Mouse (Mus musculus) macrophage (primary cell): ENCODE results near the gene Gm9044. TPM values are rescaled to one million over a fixed set of nuclear protein-coding genes. Genes with fewer than 3 reads are reported as not detected.
"Not testable (repeated sequence)": the region's sequence is repeated elsewhere in the genome, so short reads cannot be mapped to it uniquely, and the experiment has no call there.

ENCODE experiments used
- H3K27ac ChIP-seq: fragments of 350-480 bp; formaldehyde crosslinking; 2 replicates; pipeline ENCODE4 v1.9.0; 2021
- H3K36me3 ChIP-seq: fragments of 350-480 bp; formaldehyde crosslinking; 2 replicates; pipeline ENCODE4 v1.9.0; 2021; ENCODE audit errors: inconsistent target
- H3K4me3 ChIP-seq: fragments of 350-480 bp; formaldehyde crosslinking; 2 replicates; pipeline ENCODE4 v1.9.0; 2021; ENCODE audit errors: inconsistent target
- H3K79me2 ChIP-seq: fragments of 350-480 bp; formaldehyde crosslinking; 2 replicates; pipeline ENCODE4 v1.9.0; 2021; ENCODE audit errors: inconsistent target
- WGBS: methylation state at CpG from one replicate; pipeline ENCODE4 v1.1.7; 2026; ENCODE audit warnings: inconsistent platforms; ENCODE audit not compliant: missing documents; 5-methylcytosine and 5-hydroxymethylcytosine counted together
- polyA plus RNA-seq: library from polyadenylated mRNA; stranded (reverse); fragments of 250-400 nt; gene quantifications from 3 replicates; pipeline ENCODE4 v1.2.4, GENCODE M21; 2018; ENCODE audit warnings: inconsistent platforms
- total RNA-seq, 78 experiments: library from RNA; depleted of rRNA; stranded (reverse); fragments of 250-400 nt; gene quantifications; 1 replicate in 9 of 78; 2 replicates in 24 of 78; 3 replicates in 43 of 78; 4 replicates in 2 of 78; pipeline ENCODE4 v1.2.4; 2018; ENCODE audit warnings: inconsistent platforms in 56 of 78

Gm9044 gene
- not detected for total RNA-seq (2018; cell fraction: chromatin; rRNA removed)
- not detected for total RNA-seq (2018; cell fraction: cytosol; rRNA removed)
- total RNA-seq (2018; cell fraction: nucleus; rRNA removed) = not detected
- not detected in 3 replicates for polyA plus RNA-seq

- not testable (repeated sequence) for H3K4me3 ChIP-seq, H3K79me2 ChIP-seq, H3K36me3 ChIP-seq, H3K27ac ChIP-seq
- no CpG with 5 or more reads among the region's 14 CpGs for WGBS
Measured at GRCm38 (mm10) chr10:118332308-118332707, at the start of gene Gm9044. Gene Gm9044, minus strand, starts transcription at chr10:118332408.

GRCm38 (mm10) chr10:118370443-118370842, 38.2 kb upstream of the Gm9044 start:
- under 1% methylated on average over 10 of the region's 10 CpGs for WGBS
- H3K79me2 ChIP-seq = no peaks in the 10 kb centered on the region
- H3K36me3 ChIP-seq = no peaks in the 10 kb centered on the region
- H3K27ac ChIP-seq = no peak overlapping the region
- H3K4me3 ChIP-seq = no peak overlapping the region

DNA sequence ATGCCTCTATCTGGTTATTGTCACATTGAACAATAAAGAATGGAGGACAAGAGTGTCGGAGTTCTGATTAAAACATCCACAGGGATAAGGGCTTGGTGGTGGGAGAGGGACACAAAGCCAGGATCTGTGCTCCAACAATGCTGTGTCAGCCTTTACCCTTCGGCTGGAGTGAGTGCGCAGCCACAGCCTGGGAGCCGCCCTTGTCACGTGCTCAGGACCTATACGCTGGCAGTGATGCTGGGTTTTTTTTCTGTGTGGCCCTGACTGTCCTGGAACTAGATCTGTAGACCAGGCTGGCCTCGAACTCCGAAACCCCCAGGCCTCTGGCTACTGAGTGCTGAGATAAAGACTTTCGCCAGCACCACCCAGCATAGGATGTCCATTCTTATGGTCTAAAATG, 37.3 kb upstream of the Gm9044 start:
- H3K27ac ChIP-seq = no peak overlapping the region
- no peak overlapping the region for H3K4me3 ChIP-seq
- no peaks in the 10 kb centered on the region for H3K36me3 ChIP-seq
- 92% methylated on average over 9 of the region's 9 CpGs for WGBS
- H3K79me2 ChIP-seq = no peaks in the 10 kb centered on the region

DNA sequence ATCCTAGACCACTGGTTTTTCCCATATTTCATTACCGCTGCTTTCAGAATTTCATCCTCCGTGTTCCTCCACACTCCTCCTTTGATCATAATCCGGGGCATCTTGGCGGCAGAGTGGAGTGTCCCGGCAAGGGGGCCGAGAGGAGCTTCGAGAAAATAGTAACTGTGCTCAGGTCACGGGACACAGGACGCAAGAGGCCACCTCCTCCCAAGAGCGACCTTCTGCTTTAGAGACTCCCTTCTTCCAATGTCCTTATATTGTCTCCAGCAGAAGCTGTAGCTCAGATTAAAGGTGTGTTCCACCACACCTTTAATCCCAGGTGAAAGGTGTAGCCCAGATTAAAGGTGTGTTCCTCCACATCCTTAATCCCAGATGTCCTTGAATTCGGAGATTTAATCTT, 21.8 kb upstream of the Gm9044 start, which contains the start of gene Gm9049:
Gene Gm9049 (minus strand): TSS at position 101 of the 400 bp plus-strand sequence.
- H3K36me3 ChIP-seq, H3K79me2 ChIP-seq, H3K4me3 ChIP-seq, H3K27ac ChIP-seq: not testable (repeated sequence)
- WGBS = no CpG with 5 or more reads among the region's 11 CpGs

GRCm38 (mm10) chr10:118348579-118348978, 16.4 kb upstream of the Gm9044 start, which contains the start of gene Gm9048:
Gene Gm9048, minus strand, starts transcription at chr10:118348679.
- no CpG with 5 or more reads among the region's 14 CpGs for WGBS
- H3K36me3 ChIP-seq, H3K27ac ChIP-seq, H3K4me3 ChIP-seq, H3K79me2 ChIP-seq: not testable (repeated sequence)

DNA sequence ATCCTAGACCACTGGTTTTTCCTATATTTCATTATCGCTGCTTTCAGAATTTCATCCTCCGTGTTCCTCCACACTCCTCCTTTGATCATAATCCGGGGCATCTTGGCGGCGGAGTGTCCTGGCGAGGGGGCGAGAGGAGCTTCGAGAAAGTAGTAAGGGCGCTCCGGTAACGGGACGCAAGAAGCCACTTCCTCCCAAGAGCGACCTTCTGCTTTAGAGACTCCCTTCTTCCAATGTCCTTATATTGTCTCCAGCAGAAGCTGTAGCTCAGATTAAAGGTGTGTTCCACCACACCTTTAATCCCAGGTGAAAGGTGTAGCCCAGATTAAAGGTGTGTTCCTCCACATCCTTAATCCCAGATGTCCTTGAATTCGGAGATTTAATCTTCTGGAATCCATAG, 10.9 kb upstream of the Gm9044 start, which contains the start of gene Gm9046:
Gene Gm9046 (minus strand): TSS at position 101 of the 400 bp plus-strand sequence.
- H3K79me2 ChIP-seq, H3K36me3 ChIP-seq, H3K4me3 ChIP-seq, H3K27ac ChIP-seq: not testable (repeated sequence)
- no CpG with 5 or more reads among the region's 14 CpGs for WGBS

- H3K27ac ChIP-seq, H3K4me3 ChIP-seq, H3K79me2 ChIP-seq, H3K36me3 ChIP-seq: not testable (repeated sequence)
- WGBS = no CpG with 5 or more reads among the region's 14 CpGs
Measured at GRCm38 (mm10) chr10:118337731-118338130, 5.5 kb upstream of the Gm9044 start, which contains the start of gene Gm9045. Gene Gm9045, minus strand, starts transcription at chr10:118337831.

- not testable (repeated sequence) for H3K79me2 ChIP-seq, H3K4me3 ChIP-seq, H3K36me3 ChIP-seq, H3K27ac ChIP-seq
- WGBS = no CpG with 5 or more reads among the region's 11 CpGs
Measured at GRCm38 (mm10) chr10:118326869-118327268, 5.3 kb downstream of the Gm9044 start, which contains the start of gene Gm9040. Gene Gm9040, minus strand, starts transcription at chr10:118326969.

- no peaks in the 10 kb centered on the region for H3K36me3 ChIP-seq
- no peak overlapping the region for H3K4me3 ChIP-seq
- WGBS = 0% methylated on average over 5 of the region's 8 CpGs
- no peaks in the 10 kb centered on the region for H3K79me2 ChIP-seq
- H3K27ac ChIP-seq = no peak overlapping the region
Measured at GRCm38 (mm10) chr10:118319024-118319423, 13.2 kb downstream of the Gm9044 start.

GRCm38 (mm10) chr10:118302133-118302532, 30.1 kb downstream of the Gm9044 start:
- 50% methylated on average over 1 of the region's 2 CpGs for WGBS
- not testable (repeated sequence) for H3K4me3 ChIP-seq, H3K27ac ChIP-seq, H3K79me2 ChIP-seq, H3K36me3 ChIP-seq

GRCm38 (mm10) chr10:118294938-118295337, 37.3 kb downstream of the Gm9044 start, which contains the start of gene Iltifb:
Gene Iltifb, minus strand, starts transcription at chr10:118295038.
- 97% methylated on average over 6 of the region's 6 CpGs for WGBS

GRCm38 (mm10) chr10:118283016-118283415, 49.2 kb downstream of the Gm9044 start:
- not testable (repeated sequence) for H3K36me3 ChIP-seq, H3K27ac ChIP-seq, H3K4me3 ChIP-seq, H3K79me2 ChIP-seq
- no CpG with 5 or more reads among the region's 5 CpGs for WGBS

More at GRCm38 (mm10) chr10:118294938-118295337, 37.3 kb downstream of the Gm9044 start, which contains the start of gene Iltifb:
- Histone ChIP-seq H3K4me3 (no peak within 1 kb of the TSS), H3K79me2 (no peaks in the 10 kb centered on the region), H3K36me3 (no peaks in the 10 kb centered on the region), H3K27ac (no peak within 1 kb of the TSS)

DNA sequence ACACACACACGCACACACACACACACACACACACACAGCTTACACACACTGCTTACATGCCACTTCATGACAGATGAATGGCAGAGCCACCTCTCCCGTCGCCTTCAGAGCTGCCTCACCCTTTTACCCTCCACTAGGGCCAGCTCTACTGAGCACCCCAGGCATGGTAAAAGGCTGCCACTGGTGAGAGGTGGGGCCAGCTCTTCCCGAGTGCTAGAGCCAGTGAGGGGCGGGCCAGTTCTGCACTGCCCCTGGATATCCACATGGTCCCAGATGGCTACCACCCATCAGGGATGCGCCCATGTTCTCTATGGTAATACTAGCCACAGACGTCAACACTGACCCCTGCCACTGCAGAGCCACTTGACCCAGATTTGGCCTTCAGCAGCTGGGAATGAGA, 49.6 kb downstream of the Gm9044 start:
- not testable (repeated sequence) for H3K4me3 ChIP-seq, H3K36me3 ChIP-seq, H3K79me2 ChIP-seq, H3K27ac ChIP-seq
- WGBS = 92% methylated on average over 2 of the region's 7 CpGs
